Mouse (Mus musculus) hindlimb bud, embryonic 11.5 days (tissue): ENCODE measurements around the gene Gm3667.
"Not testable (repeated sequence)": the region's sequence is repeated elsewhere in the genome, so short reads cannot be mapped to it uniquely, and the experiment has no call there.

ENCODE experiments used
- DNase-seq: peaks from one replicate; pipeline ENCODE4 v3.0.0-alpha.2; 2012; ENCODE audit warnings: low read depth, low spot score; ENCODE audit errors: extremely low spot score

Gene Gm3667

DNA sequence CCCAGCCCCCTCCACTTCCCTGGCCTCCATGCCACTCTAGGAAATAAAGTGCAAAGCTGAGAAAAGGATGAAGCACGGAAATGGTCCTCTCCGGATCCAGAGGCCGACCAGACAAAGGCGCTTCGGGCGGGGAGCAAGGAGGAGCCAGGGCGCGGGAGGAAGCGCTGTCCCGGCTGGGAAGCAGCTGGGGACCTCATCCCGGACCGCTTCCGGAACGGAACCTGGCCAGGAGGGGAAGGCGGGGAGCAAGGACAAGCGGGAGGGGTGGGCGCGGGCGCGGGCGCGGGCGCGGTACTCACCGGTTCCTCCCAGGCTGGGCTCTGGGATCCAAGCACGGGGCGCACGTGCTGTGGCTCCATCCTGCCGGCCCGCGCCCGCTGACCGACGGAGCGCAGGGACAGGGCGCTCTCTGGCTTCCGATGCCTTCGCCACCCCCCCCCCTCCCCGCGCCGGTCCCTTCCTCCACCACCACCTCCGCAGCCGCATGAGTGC lies at the start of gene Gm3667:
Gm3667 (minus strand) TSS at position 442 of the 492 bp plus-strand sequence.
- not testable (repeated sequence) for DNase-seq

DNA sequence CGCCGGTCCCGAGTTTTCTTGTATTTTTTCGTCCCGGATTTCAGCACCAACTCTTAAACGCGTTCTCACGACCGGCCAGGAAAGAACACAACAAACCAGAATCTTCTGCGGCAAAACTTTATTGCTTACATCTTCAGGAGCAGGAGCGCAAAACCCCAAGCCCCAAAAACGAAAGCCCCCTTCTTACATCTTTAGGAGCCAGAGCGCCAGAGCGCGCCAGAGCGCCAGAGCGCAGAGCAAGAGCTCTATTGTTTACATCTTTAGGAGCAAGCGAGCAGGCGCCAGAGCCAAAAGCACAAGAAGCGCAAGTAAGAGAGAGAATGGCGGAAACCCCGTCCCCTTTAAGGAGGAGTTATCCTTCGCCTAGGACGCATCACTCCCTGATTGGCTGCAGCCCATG lies 10.1 kb upstream of the Gm3667 start:
- DNase-seq, result not testable (repeated sequence)

- not testable (repeated sequence) for DNase-seq
Measured at GRCm38 (mm10) chr14:6888811-6889210, 951 bp downstream of the Gm3667 start.

GRCm38 (mm10) chr14:6840211-6840610 lies 49.6 kb downstream of the Gm3667 start, which contains the start of gene Gm3642:
Gene Gm3642 (minus strand): TSS chr14:6840311.
- DNase-seq, result not testable (repeated sequence)

DNA sequence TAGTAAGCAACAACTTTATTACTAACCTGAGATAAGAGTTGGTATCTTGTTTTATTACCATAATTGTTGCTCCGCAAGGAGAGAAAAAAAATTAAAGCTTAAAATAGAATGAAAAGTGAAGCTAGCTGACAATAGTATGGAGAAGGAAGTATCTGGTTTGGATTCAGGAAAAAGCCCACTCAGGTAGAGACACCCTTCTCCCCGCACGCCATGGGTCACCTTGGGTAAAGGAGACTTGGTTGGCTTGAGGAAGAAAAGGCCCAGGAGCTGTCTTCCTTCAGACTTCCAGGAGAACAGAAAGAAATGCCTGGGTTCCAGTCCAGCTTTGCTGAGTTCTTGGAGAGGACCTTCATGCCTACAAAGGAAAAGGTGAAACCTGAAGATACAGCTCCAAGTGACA lies 66.5 kb downstream of the Gm3667 start:
- DNase-seq, result not testable (repeated sequence)
